Mouse (Mus musculus) kidney, adult 18-20 months (tissue): ENCODE results near the gene Bst1.

Experiments used
- DNase-seq: peaks from one replicate; pipeline ENCODE4 v3.0.0; 2021

The Bst1 gene

DNA sequence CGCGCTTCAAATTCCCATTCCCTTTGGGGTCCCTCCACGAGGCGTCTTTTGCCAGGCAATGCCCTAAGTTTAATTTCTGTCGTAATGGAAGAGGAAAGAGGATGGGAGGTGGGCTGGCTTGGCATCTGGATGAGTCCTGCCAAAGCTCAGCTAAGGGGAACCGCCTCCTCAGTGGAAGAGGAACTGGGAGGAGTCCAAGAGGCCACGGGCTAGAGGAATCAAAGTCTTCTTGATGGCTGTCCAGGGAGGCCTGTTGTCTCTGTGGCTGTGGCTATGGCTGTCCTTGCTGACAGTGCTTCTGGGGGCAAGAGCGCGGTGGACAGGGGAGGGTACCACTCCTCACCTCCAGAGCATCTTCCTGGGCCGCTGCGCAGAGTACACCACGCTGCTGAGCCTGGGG, at the start of gene Bst1:
Gene Bst1, plus strand, starts transcription at position 191 of the 400 bp plus-strand sequence.
- no peak for DNase-seq

DNA sequence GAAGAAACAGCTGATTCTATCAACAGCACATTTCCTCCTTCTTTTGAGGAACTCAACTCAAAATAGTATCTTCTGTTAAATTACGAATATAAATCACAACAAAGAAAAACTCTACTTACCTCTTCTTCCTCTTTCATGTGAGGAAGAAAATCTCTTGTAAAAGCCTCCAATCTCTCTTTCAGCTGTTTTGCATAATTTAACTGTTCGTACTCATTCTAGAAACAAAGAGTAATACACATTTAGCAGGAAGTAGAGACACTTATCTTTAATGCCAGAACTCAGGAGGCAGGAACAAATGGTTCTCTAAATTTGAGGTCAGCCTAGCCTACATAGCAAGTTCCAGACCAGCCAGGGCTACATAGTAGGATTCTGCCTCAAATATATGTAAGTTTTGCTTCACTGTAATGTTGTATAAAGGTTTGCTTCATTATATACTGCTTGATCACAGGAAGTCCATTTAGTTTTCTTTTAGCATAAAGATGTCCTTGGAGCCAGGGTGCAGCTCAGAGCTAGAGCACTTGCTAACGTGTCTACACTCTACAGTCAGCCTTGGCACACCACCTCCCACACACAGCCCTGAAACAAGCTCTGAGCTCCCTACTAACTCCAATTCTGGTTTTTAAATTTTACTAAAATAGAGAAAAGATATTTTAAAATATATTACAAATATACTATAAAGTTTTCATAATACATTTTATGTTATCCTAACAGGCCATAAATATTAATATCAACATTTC, 47.9 kb upstream of the Bst1 start:
- no peak for DNase-seq

DNA sequence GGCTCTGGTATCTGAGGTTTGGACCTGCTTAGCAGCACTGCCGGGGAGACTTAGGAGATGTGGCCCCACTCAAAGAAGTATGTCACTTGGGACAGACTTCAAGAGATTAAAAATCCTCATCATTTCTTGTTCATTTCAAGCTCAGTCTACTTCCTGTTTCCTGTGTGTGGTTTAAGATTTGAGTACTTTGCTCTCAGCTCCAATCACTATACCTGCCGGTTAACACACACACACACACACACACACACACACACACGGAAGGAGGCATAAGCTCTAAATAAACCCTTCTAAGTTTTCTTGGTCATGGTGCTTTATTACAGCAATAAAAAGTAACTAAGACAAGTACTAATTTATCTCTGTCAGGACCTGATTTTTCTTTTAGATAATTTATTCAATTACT, 47.1 kb upstream of the Bst1 start:
- no peak for DNase-seq

DNA sequence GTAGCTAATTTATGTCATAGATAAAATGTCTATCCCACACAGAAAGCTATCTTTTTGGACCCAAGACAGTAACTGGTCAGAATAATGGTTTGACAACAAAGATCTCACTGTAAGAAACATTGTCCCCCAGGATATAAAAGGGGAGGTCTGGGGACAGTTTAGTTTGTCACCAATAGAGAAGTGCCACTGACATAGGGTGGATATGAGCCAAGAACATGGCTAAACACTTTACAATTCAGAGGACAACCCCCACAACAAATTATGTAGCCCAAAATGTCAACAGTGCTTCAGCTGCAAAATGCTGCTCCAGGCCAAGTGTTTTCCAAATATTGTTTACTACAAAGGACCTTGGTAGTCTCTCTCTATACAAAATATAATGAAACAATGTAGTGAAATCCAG, 42.3 kb upstream of the Bst1 start:
- no peak for DNase-seq

- no peak for DNase-seq
These were observed 41.7 kb upstream of the Bst1 start for GRCm38 (mm10) chr5:43776993-43777392.

DNA sequence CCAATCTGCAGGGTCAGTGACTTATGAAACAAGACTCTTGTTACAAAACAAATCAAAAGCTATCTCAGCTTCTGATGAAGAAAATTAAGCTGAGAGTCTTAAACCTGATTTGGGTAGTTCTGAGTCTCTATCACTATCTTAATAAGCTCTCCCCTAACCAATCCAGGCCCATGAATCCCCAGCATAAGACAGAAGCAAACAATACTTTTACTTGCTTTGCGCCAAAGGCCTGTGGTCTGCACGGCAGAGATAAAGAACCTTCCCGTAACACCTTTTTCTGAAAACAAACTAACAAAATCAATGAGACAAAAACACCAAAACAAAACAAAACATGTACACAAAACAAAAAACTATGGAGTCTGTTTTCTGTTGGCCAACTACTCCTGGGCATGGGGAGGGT, 40.1 kb upstream of the Bst1 start:
- no peak for DNase-seq

GRCm38 (mm10) chr5:43781423-43781976, 37.2 kb upstream of the Bst1 start:
- DNase-seq, result no peak

- DNase-seq, result peak; percentile 84
These were observed 36.4 kb upstream of the Bst1 start for GRCm38 (mm10) chr5:43781977-43782930.

- DNase-seq, result no peak
These were observed 34.7 kb upstream of the Bst1 start for GRCm38 (mm10) chr5:43783996-43784395.

- no peak for DNase-seq
These were observed 32.1 kb upstream of the Bst1 start for GRCm38 (mm10) chr5:43786607-43787006.

GRCm38 (mm10) chr5:43787976-43788752, 30.5 kb upstream of the Bst1 start:
- DNase-seq, result no peak

DNA sequence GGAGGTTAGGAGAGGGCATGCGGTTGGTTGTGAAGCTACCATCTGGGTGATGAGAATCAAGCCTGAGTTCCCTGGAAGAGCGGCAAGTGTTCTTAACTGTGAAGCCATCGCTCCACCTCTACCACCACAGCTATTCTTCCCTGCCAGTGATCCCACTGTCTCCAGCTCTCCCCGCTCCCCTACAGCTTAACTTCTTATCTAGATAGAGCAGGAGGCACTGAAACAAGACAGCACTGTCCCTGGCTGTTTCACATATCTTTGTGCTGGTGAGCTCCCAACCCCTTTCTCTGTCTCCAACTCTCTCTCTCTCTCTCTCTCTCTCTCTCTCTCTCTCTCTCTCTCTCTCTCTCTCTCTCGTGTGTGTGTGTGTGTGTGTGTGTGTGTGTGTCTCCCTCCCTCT, 26.3 kb upstream of the Bst1 start:
- DNase-seq, result no peak

- no peak for DNase-seq
These were observed 19.2 kb upstream of the Bst1 start for GRCm38 (mm10) chr5:43799530-43799929.

- no peak for DNase-seq
These were observed 18.0 kb upstream of the Bst1 start for GRCm38 (mm10) chr5:43800700-43801099.

DNA sequence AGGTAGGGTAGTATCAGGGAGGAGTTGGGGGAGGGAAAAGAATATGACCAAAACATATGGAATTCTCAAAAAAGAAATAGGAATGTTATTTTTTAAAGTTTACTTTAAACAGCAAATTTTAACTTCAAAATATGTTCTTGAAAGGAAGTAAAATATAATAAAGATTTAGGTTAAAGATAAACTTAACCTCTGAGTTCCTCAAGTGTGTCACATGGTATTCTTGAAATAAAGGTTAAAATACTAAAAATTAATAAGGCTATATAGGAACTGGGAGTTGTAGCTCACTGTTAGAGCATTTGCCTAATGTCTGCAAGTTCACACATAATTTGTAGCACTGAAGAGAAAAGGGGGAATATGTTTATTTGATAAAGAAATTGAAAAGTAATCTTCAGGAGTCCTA, 17.4 kb upstream of the Bst1 start:
- no peak for DNase-seq

DNA sequence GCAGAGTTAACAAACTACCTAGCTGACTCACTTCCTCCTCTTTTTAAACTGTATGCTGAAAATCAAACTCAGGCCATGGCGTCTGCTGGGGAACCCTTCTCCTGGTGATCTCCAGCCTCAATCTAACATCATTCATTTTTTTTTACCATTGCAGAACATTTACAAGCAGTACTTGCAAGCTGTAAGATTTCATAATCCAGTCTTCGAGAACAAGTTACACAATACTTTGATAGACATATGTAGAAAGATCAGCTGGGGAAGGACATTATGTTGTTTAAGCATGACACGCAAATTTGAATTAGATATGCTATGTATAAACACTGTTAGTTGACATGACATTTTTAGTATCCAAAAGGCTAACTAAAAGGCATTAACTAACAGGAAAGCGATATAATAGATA, 16.9 kb upstream of the Bst1 start:
- DNase-seq, result no peak

DNA sequence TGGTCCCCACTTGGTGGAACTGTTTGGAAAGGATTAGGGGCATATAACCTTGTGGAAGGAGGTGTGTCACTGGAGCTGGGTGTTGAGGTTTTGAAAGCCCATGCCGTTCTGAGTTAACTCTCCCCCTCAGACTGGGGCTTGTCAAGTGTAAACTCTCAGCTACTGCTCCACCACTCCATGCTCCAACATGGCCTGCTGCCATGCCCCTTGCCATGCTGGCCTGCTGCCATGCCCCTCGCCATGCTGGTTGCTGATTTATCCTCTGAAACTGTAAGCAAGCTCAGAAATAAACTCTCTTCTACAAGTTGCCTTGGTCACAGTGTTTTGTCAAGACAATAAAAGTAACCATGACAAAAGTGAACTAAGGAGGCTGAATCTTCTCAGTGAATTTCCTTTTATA, 13.3 kb upstream of the Bst1 start:
- DNase-seq, result no peak

GRCm38 (mm10) chr5:43806340-43806739, 12.3 kb upstream of the Bst1 start:
- DNase-seq, result no peak

- DNase-seq, result no peak
These were observed 11.8 kb upstream of the Bst1 start for GRCm38 (mm10) chr5:43806914-43807313.

- DNase-seq, result peak; percentile 58
These were observed 10.7 kb upstream of the Bst1 start for GRCm38 (mm10) chr5:43807744-43808696.

GRCm38 (mm10) chr5:43810427-43811062, 8.1 kb upstream of the Bst1 start:
- DNase-seq, result no peak
